Mouse (Mus musculus) megakaryocyte-erythroid progenitor cell, adult 5-6 weeks (primary cell): ENCODE measurements around the gene Myadml2. TPM values are rescaled to one million over a fixed set of nuclear protein-coding genes. Genes with fewer than 3 reads are reported as not detected.

Experiments used
- ATAC-seq: replicated peaks from 2 replicates; pipeline ENCODE4 v1.8.0; 2016; ENCODE audit warnings: mild to moderate bottlenecking, inconsistent platforms; ENCODE audit not compliant: severe bottlenecking, poor library complexity, low FRiP score, low TSS enrichment
- total RNA-seq, 2 experiments: library from RNA; stranded (forward) in 1 of 2; stranded (reverse) in 1 of 2; fragments of 200-1000, 215-1000 nt in 1 of 2; fragments of >200 nt in 1 of 2; fragmentation: Nextera tagmentation in 1 of 2; gene quantifications; 2 replicates each; pipeline ENCODE4 v1.2.3; 2014 to 2017

The Myadml2 gene
- total RNA-seq, 2 experiments from 2014 or later, result 6.3 TPM; not detected in 1

DNA sequence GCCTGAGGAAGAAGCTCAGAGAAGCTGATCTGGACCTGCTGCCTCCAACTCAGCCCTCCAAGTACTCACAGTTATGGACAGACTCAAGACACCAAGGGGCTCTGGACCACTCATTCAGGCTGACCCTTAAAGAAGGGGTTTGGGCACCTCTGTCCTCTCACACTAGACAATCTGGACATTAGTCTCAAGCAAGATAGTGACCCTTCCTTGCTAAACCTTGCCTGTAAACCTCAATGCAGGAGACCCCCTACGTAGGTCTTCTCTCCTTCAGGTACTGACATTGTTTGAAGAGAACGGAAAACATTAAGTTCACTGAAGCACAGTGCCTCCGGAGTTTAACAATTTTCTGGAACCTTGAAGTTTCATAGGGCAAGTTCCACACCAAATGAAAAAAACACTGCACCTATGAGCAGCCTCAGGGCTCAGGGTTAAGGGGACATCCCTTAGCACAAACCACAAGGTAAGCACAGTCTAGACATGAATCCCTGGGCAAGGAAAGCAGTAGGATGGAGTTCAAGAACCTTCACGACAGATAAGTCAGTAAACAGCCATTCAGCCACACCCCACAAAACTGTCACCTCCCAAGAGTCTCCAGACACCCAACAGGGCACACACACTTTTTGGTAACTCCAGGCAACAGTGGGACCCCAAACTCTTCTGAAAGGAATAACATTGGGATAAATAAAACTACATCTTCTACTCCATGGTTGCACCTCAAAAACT, 16.1 kb downstream of the Myadml2 start:
- no peak for ATAC-seq

DNA sequence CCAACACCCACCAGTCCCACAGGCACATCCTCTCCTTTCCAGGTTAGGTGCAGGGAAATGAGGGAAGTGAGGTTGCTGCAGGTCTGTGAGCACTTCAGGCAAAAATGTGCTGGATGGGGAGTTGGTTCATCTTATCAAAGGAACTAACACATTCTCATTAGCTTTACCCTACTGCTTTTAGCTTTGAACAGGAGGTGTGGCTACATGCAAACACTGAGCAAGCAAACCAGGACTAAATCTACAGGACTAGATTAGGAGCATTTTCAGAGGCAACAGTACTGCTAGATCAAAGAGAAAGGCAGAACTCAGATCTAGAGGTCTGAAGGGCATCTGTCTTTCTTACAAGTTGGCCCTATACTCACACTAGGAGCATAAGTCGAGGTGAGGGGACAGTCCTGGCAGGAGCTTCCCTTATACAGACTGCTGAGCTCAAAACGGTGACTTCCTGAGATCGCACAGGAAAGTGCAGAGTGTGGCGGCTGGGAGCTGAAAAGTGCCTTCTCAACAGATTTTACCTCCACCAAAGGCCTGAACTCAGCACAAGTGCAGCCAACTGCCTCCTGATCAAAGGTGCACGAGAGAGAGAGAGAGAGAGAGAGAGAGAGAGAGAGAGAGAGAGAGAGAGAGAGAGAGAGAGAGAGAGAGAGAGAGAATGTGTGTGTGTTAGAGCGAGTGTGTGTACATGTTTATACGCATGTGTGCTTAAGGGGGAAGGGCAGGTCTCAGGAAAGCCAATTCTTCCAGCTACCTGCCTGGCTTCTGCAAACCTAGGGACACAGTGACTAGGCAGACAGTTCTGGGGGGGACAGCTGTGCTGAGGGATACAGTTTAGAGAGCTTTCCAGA, 16.9 kb downstream of the Myadml2 start:
- ATAC-seq, result no peak

DNA sequence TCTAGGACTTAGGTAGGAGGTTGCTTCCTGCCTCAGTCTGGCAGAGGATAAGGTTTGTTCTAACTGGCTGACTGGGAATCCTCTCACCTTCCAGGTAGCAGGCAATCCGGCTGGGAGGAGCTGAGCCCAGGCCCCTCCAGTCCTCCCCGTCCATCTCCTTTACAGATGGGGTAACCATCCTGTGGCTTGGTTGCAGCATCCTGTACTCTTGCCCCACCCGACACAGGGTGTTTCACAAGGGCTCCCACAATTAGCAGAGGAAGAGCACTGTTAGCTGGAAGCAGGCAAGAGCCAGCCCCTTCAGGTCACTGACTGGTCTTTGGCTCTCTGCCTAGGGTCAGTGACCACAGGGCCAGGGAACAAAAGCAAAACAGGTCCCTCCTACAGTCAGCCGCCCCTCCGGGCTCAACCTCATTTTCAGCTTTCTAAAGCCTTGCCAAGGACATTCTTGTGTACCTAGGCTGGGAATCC, 17.5 kb downstream of the Myadml2 start:
- no peak for ATAC-seq

DNA sequence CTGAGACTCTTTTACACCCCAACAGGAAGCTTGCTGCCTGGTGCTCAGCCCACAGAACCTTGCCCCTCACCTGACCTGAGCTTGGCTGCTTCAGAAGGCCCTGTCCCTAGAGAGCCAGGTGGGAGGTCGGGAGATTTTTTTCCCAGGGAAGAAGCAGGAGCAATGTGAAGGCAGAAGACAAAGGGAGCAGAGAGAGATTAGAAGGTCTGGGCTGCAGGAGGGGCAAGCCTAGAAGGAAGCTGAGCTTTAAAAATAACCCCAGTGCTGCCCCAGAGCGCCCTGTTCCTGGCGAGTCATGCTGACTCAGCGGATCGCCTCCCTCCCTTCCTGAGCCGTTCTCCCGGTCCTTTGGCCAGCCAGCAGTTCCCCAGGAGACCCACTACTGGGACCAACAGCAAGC, 18.0 kb downstream of the Myadml2 start:
- no peak for ATAC-seq

DNA sequence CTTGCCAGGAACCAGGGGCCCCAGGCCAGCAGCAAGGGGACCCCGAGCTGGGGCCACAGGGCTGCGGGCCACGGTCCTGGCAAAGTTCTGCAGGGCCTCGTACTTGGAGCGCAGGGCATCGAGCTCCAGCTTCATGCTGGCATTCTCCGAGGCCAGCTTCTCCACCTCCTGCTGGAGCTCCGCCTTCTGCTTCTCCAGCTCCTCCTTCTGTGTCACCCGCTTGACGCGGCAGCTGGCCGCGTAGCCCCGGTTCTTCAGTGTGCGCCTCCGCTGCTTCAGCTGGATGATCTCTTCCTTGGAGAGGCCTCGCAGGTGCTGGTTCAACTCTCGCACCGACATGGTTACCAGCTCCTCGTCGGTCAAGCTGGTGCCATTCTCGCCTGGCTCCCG, 18.6 kb downstream of the Myadml2 start:
- ATAC-seq, result peak; percentile 48

DNA sequence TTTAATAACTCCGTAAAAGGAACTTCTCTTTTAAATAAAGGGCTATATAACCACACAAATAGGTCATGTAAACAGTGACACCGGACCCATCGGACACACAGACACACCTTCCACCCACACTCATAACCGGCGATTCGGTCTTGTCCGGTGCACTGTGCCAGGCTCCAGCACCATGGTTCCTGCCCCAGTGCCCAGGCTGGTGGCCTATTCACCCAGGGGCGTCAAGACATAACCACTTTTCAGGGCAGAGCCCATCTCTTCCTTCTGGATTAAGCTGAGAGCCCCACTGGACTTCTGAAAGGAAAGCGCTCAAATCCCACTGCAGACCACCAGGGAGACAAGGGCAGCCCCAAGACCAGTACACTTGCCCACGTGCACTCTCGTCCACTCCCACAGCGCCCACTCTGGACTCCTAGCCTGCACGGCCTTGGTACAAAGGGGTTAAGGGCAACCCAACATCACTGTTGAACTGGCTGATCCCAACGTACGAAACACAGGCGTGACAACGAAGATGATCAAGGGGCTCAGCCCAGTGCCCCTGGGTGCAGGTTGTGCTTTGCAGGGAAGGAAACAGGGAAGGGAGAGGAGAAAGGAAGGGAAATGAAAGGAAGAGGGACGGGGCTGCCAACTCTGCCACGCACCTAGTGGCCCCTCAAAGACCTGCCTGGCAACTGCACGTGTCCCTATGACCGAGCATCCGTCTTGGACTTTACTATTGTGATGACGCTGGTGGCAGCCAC, 19.2 kb downstream of the Myadml2 start:
- ATAC-seq, result no peak

DNA sequence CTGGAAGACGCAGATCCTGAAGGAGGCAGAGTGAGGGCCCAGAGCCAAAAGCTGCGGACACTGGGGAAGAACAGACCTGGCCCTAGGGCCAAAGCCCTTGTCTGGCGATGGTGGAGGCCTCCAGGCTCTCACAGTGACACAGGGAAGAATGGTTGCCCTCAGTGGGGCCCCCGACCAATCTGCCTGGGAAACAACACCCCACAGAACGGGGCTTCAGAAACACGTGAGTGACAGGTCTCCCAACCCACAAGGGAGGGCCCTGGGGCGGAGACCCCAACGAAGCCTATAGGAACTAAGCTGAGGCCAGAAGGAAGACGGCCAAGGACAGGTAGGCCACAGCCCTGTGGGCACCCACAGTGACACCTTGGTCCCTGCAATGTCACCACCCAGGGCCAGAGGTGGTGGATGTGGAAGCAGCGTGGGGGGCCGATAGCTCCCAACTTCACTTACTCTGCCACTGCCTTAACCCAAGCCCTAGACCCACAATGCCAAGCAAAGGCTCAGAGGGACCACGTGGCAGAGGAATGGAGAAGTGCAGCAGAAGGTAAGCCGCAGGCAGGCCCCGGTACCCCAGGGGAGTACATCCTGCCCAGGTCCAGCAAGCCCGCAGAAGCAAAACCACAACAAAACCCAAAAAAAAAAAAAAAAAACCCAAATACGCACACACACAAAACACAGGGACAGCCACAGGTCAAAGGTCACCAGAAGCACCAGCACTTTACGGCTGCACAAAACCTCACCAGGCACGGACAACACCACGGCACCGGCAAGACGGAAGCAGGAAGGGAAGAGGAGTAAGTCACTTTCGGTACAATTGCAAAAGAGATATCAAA, 20.3 kb downstream of the Myadml2 start:
- no peak for ATAC-seq

DNA sequence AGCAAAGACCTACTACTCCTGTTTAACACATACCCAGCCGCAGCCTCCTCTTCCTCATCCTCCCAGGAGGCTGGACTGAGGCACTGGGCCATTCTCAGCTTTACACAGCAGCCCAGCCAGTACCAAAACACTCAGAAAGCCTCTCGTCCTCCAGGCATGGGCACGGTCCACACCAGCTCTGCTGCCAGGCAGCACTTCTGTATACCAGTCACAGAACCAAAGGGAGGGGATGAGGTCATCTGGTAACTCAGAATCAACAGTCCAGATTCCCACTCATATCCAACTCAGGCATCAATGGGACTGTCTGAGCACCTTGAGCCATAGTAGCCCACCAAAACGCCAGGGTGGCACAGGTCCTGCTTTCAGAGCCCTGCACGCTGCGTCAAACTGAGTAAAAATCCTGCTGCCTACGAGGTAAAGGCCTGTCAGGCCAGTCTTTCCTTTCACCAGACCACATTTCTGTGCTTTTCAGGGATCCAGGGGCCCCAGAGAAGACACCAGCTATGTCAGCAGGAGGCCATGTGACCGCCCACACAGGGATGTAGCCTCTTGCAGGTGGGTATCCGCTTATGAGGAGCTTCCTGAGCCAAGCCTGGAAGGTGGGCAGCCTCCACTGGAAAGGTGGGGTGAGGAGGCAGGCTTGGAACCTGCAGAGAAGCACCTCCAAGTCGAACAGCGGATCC, 21.0 kb downstream of the Myadml2 start:
- no peak for ATAC-seq

DNA sequence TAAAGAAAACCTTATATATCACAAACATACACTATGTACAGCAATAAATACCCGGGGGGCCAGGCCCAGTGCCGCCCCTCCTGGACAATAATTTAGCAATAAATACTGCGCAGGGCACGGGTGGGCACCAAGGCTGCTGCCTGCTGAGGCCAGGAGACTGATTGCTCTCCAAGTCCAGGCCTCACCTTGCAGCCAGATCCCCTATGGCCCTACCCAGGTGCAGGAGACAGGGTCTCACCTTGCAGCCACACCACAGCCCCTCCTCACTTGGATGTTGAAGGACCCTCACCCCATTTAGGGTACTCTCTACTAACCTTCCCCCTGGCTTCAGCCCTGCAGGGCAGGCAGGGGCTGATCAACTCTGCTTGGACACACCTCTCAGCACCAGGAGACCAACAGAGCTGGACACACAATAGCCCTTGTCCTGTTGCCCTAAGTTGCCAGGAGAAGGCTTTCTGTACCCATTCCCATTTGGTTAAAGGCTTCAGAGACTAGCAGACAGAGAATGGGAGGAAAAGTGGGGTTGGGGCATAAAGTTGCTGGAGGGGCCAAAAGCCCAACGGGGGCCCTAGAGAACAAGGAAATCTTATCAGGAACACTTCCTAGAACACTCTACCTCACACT, 22.7 kb downstream of the Myadml2 start, which contains the start of gene Sirt7:
Gene Sirt7 (minus strand): TSS at position 89 of the 624 bp plus-strand sequence.
- ATAC-seq, result no peak

DNA sequence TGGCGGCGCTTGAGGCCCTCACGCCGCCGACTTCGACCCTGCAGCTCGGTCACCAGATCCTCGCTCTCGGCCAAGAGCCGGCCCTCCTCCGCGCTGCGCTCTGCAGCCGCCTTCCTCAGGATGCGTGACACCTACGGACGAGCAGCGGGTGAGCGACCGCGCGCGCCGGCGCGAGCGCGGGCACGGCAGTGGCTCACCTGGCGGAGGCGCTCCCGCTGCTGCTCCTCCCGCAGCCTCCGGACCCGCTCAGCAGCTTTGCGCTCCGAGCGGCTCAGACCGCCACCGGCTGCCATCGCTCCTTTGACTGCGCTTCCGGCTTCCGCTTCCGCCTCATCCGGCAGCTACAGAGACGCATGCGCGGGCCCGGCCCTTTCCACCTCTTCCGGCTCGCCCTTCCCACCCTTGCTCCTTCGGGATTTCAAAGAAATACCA, 23.3 kb downstream of the Myadml2 start:
- ATAC-seq, result peak; percentile 50

DNA sequence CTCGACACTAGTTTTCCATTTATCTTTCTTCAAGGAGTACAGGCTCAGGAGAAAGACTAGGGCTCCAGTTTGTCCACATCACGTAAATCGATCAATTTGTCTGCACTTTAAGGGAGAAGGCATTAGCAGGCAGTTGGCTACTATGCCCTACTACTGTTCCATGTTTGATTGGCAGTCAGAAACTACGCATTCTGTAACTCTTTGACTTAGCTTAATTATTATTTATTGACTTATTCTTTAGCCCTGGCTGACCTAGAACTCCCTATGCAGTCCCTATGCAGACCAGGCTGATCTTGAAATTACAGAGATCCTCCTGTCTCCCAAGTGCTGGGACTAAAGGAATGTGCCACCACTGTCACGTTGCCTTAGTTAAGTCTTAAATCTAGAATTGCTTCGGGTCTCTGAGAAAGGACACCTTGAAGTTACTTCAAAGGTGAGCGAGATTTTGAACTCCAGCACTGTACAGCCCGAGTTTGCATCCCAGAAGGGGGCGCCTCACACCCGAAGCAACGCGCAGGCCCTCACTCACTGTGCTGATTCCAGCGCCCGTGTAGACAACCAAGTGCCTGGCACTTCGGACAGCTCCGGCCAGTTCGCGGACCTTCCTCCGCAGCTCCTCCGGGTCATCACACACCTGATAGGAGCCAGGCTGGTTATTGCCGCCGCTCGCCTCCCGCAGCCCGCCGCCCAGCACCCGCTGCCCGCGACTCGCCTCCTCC, 23.8 kb downstream of the Myadml2 start:
- 0 out of 2 replicates have a peak, but pooled peaks have one; percentile 33 for ATAC-seq

DNA sequence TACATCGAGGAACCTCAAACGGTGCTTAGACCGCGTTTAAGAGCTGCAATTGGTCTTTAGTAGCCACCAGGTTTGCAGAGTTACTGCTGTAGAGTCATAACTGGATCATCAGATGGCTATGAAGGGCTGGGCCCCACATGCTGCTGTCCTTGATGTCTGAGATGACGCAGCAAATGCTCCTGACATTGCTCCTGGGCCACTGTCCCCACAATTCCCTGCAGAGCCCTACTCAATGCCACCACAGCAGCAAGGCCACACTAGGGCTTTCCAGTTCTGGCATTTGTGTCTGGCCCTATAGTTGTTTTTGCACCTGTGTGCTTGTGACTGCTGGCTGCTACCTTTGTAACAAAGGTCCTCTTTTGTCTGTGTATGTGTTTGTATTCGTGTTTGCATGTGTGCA, 25.2 kb downstream of the Myadml2 start:
- ATAC-seq, result no peak

DNA sequence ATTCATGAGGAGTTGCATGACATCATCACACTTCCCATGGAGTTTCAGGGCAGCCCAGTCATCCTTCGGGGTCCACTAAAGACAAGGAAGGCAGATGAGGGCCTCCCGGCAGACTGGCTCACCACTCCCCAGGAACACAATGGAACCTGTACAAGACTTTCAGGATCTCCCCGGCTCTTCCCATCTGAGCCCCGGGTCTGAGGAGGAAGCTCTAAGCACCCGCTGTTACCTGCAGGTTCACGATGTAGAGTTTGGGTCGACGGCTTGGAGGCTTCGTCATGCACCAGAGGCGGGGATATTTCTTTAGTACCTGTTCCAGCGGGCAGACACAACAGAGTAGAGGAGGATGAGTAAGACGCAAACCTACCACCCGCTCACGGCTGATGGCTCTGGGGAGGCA, 27.8 kb downstream of the Myadml2 start:
- no peak for ATAC-seq

DNA sequence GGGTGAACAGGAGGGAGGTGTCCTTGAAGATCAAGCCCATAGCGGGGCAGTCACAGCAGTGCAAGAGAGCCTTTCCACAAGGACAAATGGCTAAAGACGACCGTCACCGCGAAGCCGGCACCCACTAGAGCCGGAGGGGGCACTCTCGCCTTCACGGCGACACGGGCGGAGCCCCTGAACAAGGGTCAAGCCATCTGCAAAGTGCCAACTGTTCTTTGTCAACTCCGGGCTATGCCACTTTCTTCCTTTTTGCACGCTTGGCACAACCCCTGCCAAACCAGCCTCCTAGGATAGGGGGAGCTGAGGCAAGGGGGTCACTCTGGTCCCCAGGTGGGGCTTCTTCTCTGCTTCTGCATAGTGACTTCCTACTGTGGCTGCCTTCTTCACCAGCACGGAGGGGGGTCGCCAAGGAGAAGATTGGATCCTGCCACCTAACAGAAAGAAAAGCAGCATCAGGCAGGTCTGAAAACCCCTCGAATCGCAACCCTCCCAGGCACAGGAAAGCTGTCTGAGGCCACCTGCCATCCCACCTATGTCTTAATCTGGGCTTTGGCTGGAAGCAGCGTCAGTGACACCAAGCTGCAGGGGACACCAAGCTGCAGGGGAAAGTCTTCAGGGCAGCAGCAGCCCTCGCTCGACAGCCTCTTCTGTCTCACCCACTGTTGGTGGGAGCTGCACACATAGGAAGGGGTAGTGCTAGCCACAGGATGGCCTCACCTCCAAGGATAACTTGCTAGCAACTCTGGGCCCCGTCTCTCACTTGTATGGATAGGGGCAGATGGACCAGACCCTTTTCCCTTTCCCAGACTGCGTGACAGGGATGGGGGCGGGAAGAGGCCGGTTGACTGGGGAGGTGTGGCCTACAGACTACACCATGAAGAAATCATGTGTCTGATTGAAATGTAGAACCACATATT, 29.1 kb downstream of the Myadml2 start:
- no peak for ATAC-seq

DNA sequence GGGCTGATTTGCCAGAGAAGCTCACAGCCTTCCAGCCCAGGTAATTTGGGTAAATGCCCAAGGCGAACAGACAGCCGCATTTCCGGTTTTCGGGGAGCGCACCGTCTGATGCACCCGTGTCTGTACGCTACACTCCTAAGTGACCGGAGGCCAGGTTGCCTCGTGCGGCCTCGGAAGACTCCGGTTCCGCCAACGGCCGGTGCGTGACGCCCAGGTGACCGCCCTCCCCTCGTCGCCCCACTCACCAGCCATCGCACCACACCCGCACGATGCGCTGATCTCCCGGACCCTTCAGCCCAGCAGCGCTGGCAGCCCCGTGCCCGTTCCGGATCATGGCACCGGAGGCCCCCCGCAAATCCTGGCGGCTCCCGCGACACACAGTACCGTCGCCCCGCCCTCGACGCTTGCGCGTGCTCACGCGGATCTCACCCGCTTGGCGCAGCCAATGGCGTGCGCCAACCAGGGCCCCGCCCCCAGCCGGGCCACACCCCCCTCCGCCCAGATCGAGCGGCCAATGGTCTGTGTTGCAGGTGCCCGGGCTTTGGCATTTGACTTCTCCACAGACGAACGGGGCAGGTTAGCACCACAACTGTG, 30.3 kb downstream of the Myadml2 start, which contains the start of gene Pcyt2:
Gene Pcyt2 (minus strand): TSS at position 418 of the 594 bp plus-strand sequence.
- peak; percentile 84 for ATAC-seq
